Mouse (Mus musculus) forebrain, embryonic 13.5 days (tissue): ENCODE data around the gene Mras. TPM values are rescaled to one million over a fixed set of nuclear protein-coding genes. Genes with fewer than 3 reads are reported as not detected.

ENCODE experiments used
- ATAC-seq: fragments of 200-750 bp; cut with Nextera tagmentation; 2 replicates; pipeline ENCODE4 v1.8.0; 2017
- H3K27ac ChIP-seq: fragments of 300-500 bp; sonication (generic); 2 replicates; pipeline ENCODE4 v1.5.1; 2015; ENCODE audit warnings: inconsistent platforms, mild to moderate bottlenecking, moderate library complexity
- H3K27me3 ChIP-seq: fragments of 300-500 bp; sonication (generic); 2 replicates; pipeline ENCODE4 v1.6.1; 2015; ENCODE audit warnings: mild to moderate bottlenecking, inconsistent platforms
- H3K36me3 ChIP-seq: fragments of 300-500 bp; sonication (generic); 2 replicates; pipeline ENCODE4 v1.6.1; 2015; ENCODE audit warnings: mild to moderate bottlenecking, inconsistent platforms; ENCODE audit not compliant: poor library complexity, severe bottlenecking
- H3K4me1 ChIP-seq: fragments of 300-500 bp; sonication (generic); 2 replicates; pipeline ENCODE4 v1.6.1; 2015; ENCODE audit warnings: inconsistent platforms
- H3K4me2 ChIP-seq: fragments of 300-500 bp; sonication (generic); 2 replicates; pipeline ENCODE4 v1.6.1; 2015; ENCODE audit warnings: inconsistent platforms, mild to moderate bottlenecking, moderate library complexity
- H3K4me3 ChIP-seq: fragments of 300-500 bp; sonication (generic); 2 replicates; pipeline ENCODE4 v1.5.1; 2015; ENCODE audit warnings: mild to moderate bottlenecking, inconsistent platforms
- H3K9ac ChIP-seq: fragments of 300-500 bp; sonication (generic); 2 replicates; pipeline ENCODE4 v1.6.1; 2015; ENCODE audit warnings: mild to moderate bottlenecking, inconsistent platforms
- H3K9me3 ChIP-seq: fragments of 300-500 bp; sonication (generic); replicated peaks from 2 replicates; pipeline ENCODE4 v1.6.1; 2016; ENCODE audit warnings: inconsistent platforms
- WGBS: fragments of 180-500 bp; shearing (Covaris S2); methylation state at CpG from one replicate; pipeline ENCODE4 v1.1.7; 2015; 5-methylcytosine and 5-hydroxymethylcytosine counted together
- polyA plus RNA-seq: library from polyadenylated mRNA; unstranded; fragments of >200 nt; fragmentation: Nextera tagmentation; extraction: Ambion mirVana; gene quantifications from 2 replicates; pipeline ENCODE4 v1.2.1, GENCODE M21; 2015

Mras gene
- polyA plus RNA-seq, 1 experiment from 2014 or later: 43.4 TPM

GRCm38 (mm10) chr9:99397056-99397815 is 39.9 kb downstream of the Mras start:
- no peaks in the 10 kb centered on the region for H3K27me3 ChIP-seq
- WGBS: 81% methylated on average over 13 of the region's 13 CpGs
- peaks cover 9% of the 10 kb centered on the region; the same call in 1 of the 2 replicates for H3K4me1 ChIP-seq

DNA sequence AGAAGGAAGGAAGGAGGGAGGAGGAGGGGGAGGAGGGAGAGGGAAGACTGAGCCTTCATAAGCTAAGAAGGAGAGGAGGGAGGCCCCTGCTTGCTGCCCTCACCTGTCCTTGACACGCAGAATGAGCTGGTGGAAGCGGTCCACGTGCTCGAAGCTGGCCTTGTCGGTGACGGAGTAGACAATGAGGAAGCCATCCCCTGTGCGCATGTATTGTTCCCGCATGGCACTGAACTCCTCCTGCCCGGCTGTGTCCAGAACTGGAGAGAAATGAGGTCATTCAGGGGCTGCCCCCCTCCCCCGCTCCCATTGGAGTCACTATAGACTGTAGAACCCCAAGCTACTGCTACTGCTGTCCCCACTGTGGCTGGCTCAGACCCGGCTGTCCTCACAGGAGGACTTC is 42.8 kb downstream of the Mras start:
- Histone ChIP-seq H3K36me3 (peaks cover 27% of the 10 kb centered on the region), H3K9me3 (no peaks in the 10 kb centered on the region), H3K4me1 (no peaks in the 10 kb centered on the region), H3K4me2 (no peak overlapping the region), H3K27ac (no peak overlapping the region), H3K9ac (no peak overlapping the region), H3K4me3 (no peak overlapping the region), H3K27me3 (no peaks in the 10 kb centered on the region)
- ATAC-seq: no peak
- WGBS: 79% methylated on average over 10 of the region's 11 CpGs

More at GRCm38 (mm10) chr9:99397056-99397815, 39.9 kb downstream of the Mras start:
- Histone ChIP-seq H3K9ac (no peak overlapping the region), H3K4me2 (no peak overlapping the region), H3K4me3 (no peak overlapping the region), H3K36me3 (peaks cover 13% of the 10 kb centered on the region), H3K27ac (no peak overlapping the region), H3K9me3 (no peaks in the 10 kb centered on the region)
- no peak for ATAC-seq

DNA sequence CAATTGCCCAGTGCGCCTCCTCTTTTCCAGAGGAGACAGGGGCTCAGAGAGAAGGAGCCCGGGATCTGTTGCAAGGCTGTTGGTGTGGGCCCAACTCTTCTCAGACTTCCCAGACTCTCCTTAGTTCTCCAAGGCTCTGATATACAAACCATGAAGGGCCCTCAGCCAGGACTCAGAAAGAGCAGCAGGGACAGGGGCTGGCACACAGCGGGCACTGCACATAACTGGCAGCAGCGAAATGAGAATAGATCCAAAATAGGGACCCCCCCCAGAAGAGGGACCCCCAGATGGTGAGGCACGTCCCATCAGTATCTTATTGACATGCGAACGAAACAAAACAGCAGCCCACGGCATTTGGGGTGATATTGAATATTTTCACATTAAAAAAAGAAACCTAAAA is 44.0 kb downstream of the Mras start:
- H3K4me1 ChIP-seq: peaks cover 3% of the 10 kb centered on the region; the same call in 1 of the 2 replicates
- no peak overlapping the region for H3K4me2 ChIP-seq
- ATAC-seq: no peak
- H3K36me3 ChIP-seq: peaks cover 40% of the 10 kb centered on the region
- no peaks in the 10 kb centered on the region for H3K9me3 ChIP-seq
- no peak overlapping the region for H3K9ac ChIP-seq
- H3K27me3 ChIP-seq: no peaks in the 10 kb centered on the region
- no peak overlapping the region for H3K27ac ChIP-seq
- H3K4me3 ChIP-seq: no peak overlapping the region
- 95% methylated on average over 8 of the region's 8 CpGs for WGBS

DNA sequence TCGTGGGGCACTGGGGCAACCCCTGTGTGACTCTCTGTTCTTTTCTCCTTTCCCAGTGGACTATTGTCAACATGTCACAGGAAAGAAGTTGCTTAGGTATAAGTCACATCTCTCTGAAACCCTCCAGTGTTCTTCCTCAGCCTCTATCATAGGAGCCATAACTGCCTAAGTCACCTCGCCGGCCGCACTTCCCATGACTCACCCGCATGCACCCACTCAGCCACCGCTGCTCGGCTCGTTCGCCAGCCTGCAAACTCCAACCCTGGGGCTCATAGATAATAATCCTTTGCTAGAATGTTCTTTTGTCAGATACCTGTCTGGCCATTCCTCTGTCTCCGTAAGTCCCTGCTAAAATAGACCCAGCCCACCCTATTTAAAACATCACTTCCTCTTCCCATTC is 45.6 kb downstream of the Mras start:
- no peak overlapping the region for H3K9ac ChIP-seq
- H3K27ac ChIP-seq: no peak overlapping the region
- peaks cover 3% of the 10 kb centered on the region; the same call in 1 of the 2 replicates for H3K4me1 ChIP-seq
- ATAC-seq: no peak
- H3K4me3 ChIP-seq: no peak overlapping the region
- no peak overlapping the region for H3K4me2 ChIP-seq
- no peaks in the 10 kb centered on the region for H3K9me3 ChIP-seq
- WGBS: 95% methylated on average over 10 of the region's 10 CpGs
- H3K27me3 ChIP-seq: no peaks in the 10 kb centered on the region
- H3K36me3 ChIP-seq: peaks cover 55% of the 10 kb centered on the region

- Histone ChIP-seq H3K27me3 (no peaks in the 10 kb centered on the region), H3K4me1 (peaks cover 3% of the 10 kb centered on the region; the same call in 1 of the 2 replicates), H3K4me2 (no peak overlapping the region), H3K36me3 (peaks cover 63% of the 10 kb centered on the region), H3K9ac (no peak overlapping the region), H3K9me3 (no peaks in the 10 kb centered on the region), H3K4me3 (no peak overlapping the region), H3K27ac (no peak overlapping the region)
- no peak for ATAC-seq
- 60% methylated on average over 2 of the region's 2 CpGs for WGBS
Observed at GRCm38 (mm10) chr9:99390716-99391115, 46.5 kb downstream of the Mras start.

GRCm38 (mm10) chr9:99390201-99390600 is 47.0 kb downstream of the Mras start:
- H3K27me3 ChIP-seq: no peaks in the 10 kb centered on the region
- peaks cover 3% of the 10 kb centered on the region; the same call in 1 of the 2 replicates for H3K4me1 ChIP-seq
- no peak overlapping the region for H3K4me2 ChIP-seq
- H3K9ac ChIP-seq: no peak overlapping the region
- H3K27ac ChIP-seq: no peak overlapping the region
- no peaks in the 10 kb centered on the region for H3K9me3 ChIP-seq
- H3K4me3 ChIP-seq: no peak overlapping the region
- WGBS: 90% methylated on average over 5 of the region's 5 CpGs
- peaks cover 65% of the 10 kb centered on the region for H3K36me3 ChIP-seq
- no peak for ATAC-seq

DNA sequence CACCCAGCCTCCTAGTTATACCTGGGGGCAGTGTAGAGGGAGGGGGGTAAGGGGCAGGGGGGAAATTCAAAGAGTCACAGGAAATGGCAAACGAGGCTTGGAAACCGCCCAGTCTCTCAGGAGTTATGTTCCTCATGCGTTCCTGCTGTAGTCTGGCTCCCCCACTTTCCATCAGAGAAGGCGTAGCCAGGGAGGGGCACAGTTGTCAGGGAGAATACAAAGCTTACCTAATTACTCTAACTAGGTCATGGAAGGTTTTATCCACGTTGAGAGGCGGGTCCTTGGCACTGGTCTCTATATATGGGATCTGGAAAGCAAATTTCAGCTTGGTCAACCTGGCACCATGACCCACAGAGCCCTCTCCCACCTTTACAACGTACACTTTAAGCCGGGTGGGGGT is 47.7 kb downstream of the Mras start:
- WGBS: 77% methylated on average over 8 of the region's 8 CpGs
- H3K36me3 ChIP-seq: peaks cover 65% of the 10 kb centered on the region
- ATAC-seq: no peak

DNA sequence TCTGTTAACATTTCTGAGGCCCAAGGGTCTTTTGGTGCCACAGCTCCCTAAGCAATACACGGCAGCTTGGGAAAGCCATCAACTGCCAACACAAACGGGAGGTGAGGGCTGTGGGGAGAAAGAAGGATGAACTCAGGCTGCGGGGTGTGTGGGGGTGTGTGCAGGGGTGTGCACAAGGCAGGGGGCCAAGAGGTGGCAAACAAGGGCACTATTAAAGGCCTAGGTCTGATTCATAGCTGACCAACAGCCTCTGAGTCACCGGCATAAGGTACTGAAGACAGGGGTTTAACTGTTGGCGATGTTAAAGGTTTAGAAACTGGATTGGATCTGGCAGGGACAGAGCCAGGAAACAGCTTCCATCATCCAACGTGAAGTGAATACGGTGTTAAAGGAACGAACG is 48.3 kb downstream of the Mras start:
- peaks cover 65% of the 10 kb centered on the region for H3K36me3 ChIP-seq
- ATAC-seq: no peak
- WGBS: 88% methylated on average over 9 of the region's 9 CpGs
- H3K4me3 ChIP-seq: no peak overlapping the region
- H3K9me3 ChIP-seq: no peaks in the 10 kb centered on the region
- no peak overlapping the region for H3K4me2 ChIP-seq
- peaks cover 3% of the 10 kb centered on the region; the same call in 1 of the 2 replicates for H3K4me1 ChIP-seq
- H3K9ac ChIP-seq: no peak overlapping the region
- H3K27ac ChIP-seq: no peak overlapping the region
- no peaks in the 10 kb centered on the region for H3K27me3 ChIP-seq

More for the DNA sequence above, 47.7 kb downstream of the Mras start:
- no peak overlapping the region for H3K9ac ChIP-seq
- no peaks in the 10 kb centered on the region for H3K9me3 ChIP-seq
- H3K4me1 ChIP-seq: peaks cover 3% of the 10 kb centered on the region; the same call in 1 of the 2 replicates
- no peak overlapping the region for H3K4me2 ChIP-seq
- H3K27me3 ChIP-seq: no peaks in the 10 kb centered on the region
- H3K27ac ChIP-seq: no peak overlapping the region
- no peak overlapping the region for H3K4me3 ChIP-seq

GRCm38 (mm10) chr9:99388078-99388477 is 49.1 kb downstream of the Mras start:
- peaks cover 3% of the 10 kb centered on the region; the same call in 1 of the 2 replicates for H3K4me1 ChIP-seq
- no peak overlapping the region for H3K9ac ChIP-seq
- no peak overlapping the region for H3K4me2 ChIP-seq
- whole genome bisulfite sequencing: 73% methylated on average over 5 of the region's 5 CpGs
- no peak overlapping the region for H3K4me3 ChIP-seq
- H3K36me3 ChIP-seq: peaks cover 65% of the 10 kb centered on the region
- no peak for ATAC-seq
- H3K27me3 ChIP-seq: no peaks in the 10 kb centered on the region
- H3K27ac ChIP-seq: no peak overlapping the region
- H3K9me3 ChIP-seq: no peaks in the 10 kb centered on the region

DNA sequence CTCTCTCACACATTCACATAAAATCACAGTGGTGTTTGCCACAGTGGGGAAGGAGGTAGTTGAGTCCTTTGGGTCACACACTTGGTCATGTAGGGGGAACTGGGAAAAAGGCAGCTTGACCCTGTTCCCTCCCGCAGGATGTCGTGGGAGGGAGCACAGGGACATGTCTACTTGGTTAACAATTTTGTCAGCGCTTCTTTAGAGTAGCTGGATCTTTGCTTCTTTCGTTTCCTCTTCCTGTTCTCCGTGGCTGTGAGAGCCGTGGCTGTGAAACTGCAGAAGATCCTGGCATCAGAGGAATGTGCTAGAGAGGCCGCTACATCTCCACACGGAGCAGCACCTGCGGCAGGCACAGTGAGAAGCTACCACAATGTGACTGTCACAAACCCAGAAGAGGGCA is 54.6 kb downstream of the Mras start:
- H3K27me3 ChIP-seq: 0 out of 2 replicates have a peak, but pooled peaks cover 1% of the 10 kb centered on the region
- no peak for ATAC-seq
- H3K4me1 ChIP-seq: no peaks in the 10 kb centered on the region
- H3K36me3 ChIP-seq: peaks cover 19% of the 10 kb centered on the region
- no peak overlapping the region for H3K4me3 ChIP-seq
- H3K9me3 ChIP-seq: no peaks in the 10 kb centered on the region
- H3K27ac ChIP-seq: no peak overlapping the region
- WGBS: 86% methylated on average over 9 of the region's 9 CpGs
- H3K4me2 ChIP-seq: no peak overlapping the region
- H3K9ac ChIP-seq: no peak overlapping the region

DNA sequence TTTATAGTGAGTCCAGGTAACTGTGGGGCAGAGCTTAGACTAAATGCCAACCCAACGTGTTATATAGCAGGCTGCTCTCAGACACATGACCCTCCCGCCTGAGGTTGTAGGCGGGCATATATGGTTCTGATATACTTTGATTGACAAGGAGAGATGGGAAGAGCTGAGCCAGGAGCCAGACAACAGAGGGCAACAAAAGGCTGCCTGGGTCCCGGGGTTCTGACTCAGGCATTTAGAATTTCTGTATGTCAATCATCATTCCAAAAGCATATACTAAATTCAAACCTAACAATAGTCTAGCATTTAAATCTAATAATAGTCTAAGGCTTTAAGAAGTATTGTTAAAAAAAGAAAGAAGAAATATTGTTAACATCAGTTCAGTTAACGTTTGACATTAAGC is 58.0 kb downstream of the Mras start:
- Histone ChIP-seq H3K4me1 (no peaks in the 10 kb centered on the region), H3K36me3 (no peaks in the 10 kb centered on the region), H3K9ac (no peak overlapping the region), H3K4me3 (no peak overlapping the region), H3K4me2 (no peak overlapping the region), H3K27ac (no peak overlapping the region), H3K9me3 (no peaks in the 10 kb centered on the region), H3K27me3 (0 out of 2 replicates have a peak, but pooled peaks cover 3% of the 10 kb centered on the region)
- ATAC-seq: no peak
- 69% methylated on average over 5 of the region's 5 CpGs for WGBS

DNA sequence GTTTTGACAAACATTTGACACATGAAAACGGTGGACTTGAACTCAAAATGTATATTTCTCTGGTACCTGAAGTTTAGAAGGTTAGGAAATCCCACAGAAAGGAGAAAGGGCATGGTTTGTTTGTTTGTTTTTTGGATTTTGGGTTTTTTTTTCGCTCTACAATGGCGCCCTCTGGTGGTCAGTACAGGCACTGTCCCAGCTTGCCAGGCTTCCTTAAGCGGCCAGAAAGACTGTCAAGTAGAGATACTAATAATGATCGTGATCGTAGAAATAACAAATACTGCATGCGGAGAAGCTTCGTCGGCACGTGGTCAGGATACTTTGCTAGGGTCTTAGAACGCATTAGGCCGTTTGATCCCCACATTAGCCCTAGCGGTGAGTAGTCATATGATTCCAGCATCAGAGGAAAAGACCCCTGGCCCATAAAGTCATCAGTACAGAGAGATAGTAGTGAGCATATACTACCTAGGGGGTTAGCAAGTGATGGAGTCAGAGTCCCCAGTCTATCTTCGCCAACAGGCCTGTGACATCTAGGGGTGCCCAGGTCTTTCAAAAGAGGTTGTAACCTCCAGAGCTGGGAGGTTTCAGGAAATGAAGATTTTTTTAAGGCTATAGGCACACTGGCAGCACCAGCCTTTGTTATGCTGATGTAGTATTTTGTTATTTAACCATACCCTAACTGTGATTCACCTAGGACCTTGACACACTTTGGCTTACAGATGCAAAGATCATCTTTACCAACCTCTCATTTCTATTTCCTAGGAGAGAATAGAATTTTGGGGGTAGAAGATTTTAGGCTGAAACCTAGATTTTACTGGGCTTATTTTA is 60.4 kb downstream of the Mras start:
- no peak overlapping the region; the same call in 1 of the 2 replicates for H3K9ac ChIP-seq
- WGBS: 9% methylated on average over 14 of the region's 14 CpGs
- H3K27me3 ChIP-seq: 0 out of 2 replicates have a peak, but pooled peaks cover 3% of the 10 kb centered on the region
- ATAC-seq: no peak
- no peaks in the 10 kb centered on the region for H3K4me1 ChIP-seq
- H3K36me3 ChIP-seq: no peaks in the 10 kb centered on the region
- H3K4me2 ChIP-seq: peak overlapping the region; percentile 35
- no peak overlapping the region for H3K4me3 ChIP-seq
- no peak overlapping the region for H3K27ac ChIP-seq
- no peaks in the 10 kb centered on the region for H3K9me3 ChIP-seq
